Mouse (Mus musculus): Measurements from ENCODE around the gene Gkn1. TPM values are rescaled to one million over a fixed set of nuclear protein-coding genes. Genes with fewer than 3 reads are reported as not detected.

Gene Gkn1
- not detected in 2 replicates for polyA plus RNA-seq (2014; fragmentation: Nextera tagmentation; extraction: Ambion mirVana)

DNA sequence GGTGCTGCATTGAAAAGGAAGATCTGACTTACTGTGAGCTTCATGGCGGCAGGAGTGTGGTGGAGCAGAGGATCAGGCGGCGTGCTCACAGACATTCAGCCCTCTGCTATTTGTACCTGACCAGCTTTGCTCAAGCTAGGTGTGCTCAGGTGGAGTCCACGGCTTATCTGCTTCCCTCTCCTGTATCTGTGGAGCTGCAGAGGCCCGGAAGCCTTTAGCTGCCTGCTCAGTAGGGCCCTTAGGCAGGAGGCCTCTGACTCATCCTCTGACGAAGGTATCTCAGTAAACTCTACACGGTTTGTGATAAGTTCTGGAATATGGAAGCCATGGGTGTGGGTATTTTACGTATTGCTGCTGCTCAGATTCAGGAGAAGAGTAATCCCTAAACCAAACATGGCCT lies at the start of gene Gkn1:
TSS of gene Gkn1 (minus strand) at position 114 of the 400 bp plus-strand sequence.
- no peaks in the 10 kb centered on the region for H3K9me3 ChIP-seq (replicated peaks; ENCODE audit: control insufficient read depth, low read length)
- DNase-seq (ENCODE audit: low spot score) (no peak), ATAC-seq (no peak)
- no peak within 1 kb of the TSS for H3K9ac ChIP-seq (ENCODE audit: low read length)
- H3K4me2 ChIP-seq (ENCODE audit: low read length): no peak within 1 kb of the TSS
- H3K4me3 ChIP-seq (ENCODE audit: low read depth, low read length): no peak within 1 kb of the TSS
- no peak within 1 kb of the TSS for H3K27ac ChIP-seq (ENCODE audit: low read depth, low read length)
- no peaks in the 10 kb centered on the region for H3K4me1 ChIP-seq (ENCODE audit: control insufficient read depth, insufficient read depth, low read length)
- no peaks in the 10 kb centered on the region for H3K27me3 ChIP-seq (replicated peaks; ENCODE audit: control insufficient read depth, insufficient read depth, low read length)
- no peaks in the 10 kb centered on the region for H3K36me3 ChIP-seq (ENCODE audit: control insufficient read depth, insufficient read depth, low read length)
- WGBS: 93% methylated on average over 8 of the region's 8 CpGs

DNA sequence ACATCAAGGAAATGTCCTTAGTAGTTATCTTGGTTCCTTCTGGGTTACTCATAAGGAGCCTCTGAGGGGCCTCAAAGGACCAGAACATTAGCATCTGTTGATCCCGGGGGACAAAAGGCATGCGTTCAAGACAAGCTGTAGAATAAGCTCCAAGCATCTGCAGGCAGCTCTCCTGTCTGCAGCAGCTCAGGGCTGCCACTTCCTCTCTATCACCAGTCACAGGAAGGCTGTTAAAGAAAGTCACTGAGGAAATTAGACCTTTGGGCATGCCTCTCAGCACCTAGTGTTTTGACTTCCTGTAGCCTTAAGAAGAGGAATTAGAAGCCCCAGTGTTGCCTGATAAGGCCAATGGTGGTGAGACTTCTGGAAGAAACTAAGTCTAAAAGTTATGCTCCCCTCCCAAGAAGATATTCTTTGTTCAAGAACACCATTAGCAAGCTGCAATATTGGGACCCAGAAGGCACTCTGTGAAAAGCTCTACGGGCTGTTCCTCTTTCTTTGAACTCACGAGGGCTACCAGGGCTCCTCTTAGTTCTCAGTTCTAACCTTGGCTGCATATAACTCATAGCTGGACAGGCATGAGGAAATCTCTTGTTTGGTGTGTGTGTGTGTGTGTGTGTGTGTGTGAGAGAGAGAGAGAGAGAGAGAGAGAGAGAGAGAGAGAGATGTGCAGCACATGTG lies 49.3 kb upstream of the Gkn1 start:
- Histone ChIP-seq H3K4me2 (ENCODE audit: low read length) (no peak overlapping the region), H3K36me3 (ENCODE audit: control insufficient read depth, insufficient read depth, low read length) (no peaks in the 10 kb centered on the region), H3K27ac (ENCODE audit: low read depth, low read length) (no peak overlapping the region), H3K4me3 (ENCODE audit: low read depth, low read length) (no peak overlapping the region), H3K9ac (ENCODE audit: low read length) (no peak overlapping the region), H3K4me1 (ENCODE audit: control insufficient read depth, insufficient read depth, low read length) (no peaks in the 10 kb centered on the region), H3K9me3 (replicated peaks; ENCODE audit: control insufficient read depth, low read length) (no peaks in the 10 kb centered on the region), H3K27me3 (replicated peaks; ENCODE audit: control insufficient read depth, insufficient read depth, low read length) (no peaks in the 10 kb centered on the region)
- 65% methylated on average over 4 of the region's 4 CpGs for WGBS
- ATAC-seq (no peak), DNase-seq (ENCODE audit: low spot score) (no peak)

DNA sequence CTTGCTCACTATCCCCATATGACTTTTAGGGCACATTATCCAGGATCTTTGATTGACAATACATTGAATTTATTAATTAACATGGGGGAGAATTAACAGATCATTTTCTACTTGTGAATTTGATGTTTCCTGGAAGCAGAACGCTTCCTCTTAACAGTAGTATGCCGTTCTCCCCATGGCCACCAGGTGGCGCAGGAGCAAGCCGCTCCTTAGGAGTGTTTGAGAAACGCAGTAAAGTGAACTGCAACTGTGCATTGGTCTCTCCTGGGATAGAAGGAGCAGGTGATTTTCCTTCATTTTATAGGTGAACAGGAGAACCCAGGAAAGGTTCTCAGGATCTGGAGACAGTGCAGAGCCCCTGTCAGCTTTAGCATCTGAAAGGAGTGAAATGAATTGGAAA lies 48.4 kb upstream of the Gkn1 start:
- Histone ChIP-seq H3K4me3 (ENCODE audit: low read depth, low read length) (no peak overlapping the region), H3K9ac (ENCODE audit: low read length) (no peak overlapping the region), H3K27me3 (replicated peaks; ENCODE audit: control insufficient read depth, insufficient read depth, low read length) (no peaks in the 10 kb centered on the region), H3K9me3 (replicated peaks; ENCODE audit: control insufficient read depth, low read length) (no peaks in the 10 kb centered on the region), H3K27ac (ENCODE audit: low read depth, low read length) (no peak overlapping the region), H3K36me3 (ENCODE audit: control insufficient read depth, insufficient read depth, low read length) (no peaks in the 10 kb centered on the region), H3K4me1 (ENCODE audit: control insufficient read depth, insufficient read depth, low read length) (no peaks in the 10 kb centered on the region), H3K4me2 (ENCODE audit: low read length) (no peak overlapping the region)
- DNase-seq (ENCODE audit: low spot score): peak; percentile 88
- no peak for ATAC-seq
- WGBS: 3% methylated on average over 5 of the region's 5 CpGs

DNA sequence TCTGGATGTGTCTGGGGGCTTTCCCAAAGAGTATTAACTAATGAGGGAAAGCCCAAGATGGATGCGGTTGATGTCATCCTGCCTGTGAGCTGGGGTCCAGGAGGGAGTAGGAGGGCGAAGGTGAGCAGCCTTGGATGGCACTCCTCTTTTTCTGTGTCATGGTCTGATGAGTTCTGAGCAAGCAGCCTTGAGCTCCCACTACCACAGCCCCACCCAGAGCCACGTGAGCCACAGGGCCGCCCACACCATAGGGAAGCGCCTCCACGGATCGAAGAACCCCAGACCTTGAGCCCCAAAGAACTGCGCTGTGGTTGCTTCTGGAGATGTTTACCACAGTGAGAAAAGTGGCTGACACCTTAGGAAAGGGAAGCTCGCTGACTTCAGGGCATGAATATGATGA lies 44.0 kb upstream of the Gkn1 start:
- no peaks in the 10 kb centered on the region for H3K27me3 ChIP-seq (replicated peaks; ENCODE audit: control insufficient read depth, insufficient read depth, low read length)
- H3K9ac ChIP-seq (ENCODE audit: low read length): no peak overlapping the region
- WGBS: 91% methylated on average over 9 of the region's 9 CpGs

DNA sequence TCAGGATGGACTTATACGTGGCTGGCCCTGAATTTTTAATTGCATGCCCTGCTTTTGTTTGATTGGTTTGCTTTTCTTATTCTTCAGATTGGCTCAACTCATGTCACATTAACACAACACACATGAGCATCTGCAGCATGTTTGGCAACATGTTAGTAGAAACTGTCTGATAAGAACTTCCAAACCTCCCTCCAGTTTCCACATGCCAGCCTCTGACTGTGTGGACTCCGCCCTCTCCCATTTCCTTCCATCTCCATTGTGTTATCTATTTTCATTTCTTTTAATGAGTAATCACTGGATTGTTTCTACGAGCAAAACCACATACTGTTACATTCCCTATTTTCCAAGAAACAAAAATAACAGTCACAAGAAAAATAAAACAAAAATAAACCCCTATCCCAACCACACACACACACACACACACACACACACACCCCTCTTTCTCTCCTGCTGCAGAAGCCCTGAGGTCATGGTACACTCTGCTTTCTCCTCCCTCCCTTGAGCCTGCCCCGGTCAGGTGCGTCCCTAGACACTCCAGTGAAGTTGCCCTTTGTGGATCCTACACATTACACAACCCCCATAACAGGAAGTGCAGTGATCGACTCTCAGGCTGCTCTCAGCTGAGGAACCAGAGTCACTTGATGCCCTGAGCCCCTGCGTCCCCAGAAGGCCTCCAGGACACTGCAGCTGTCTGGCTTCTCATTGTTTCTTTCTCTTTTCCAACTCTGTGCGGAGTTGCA lies 42.9 kb upstream of the Gkn1 start:
- WGBS: 72% methylated on average over 8 of the region's 8 CpGs
- Histone ChIP-seq H3K4me3 (ENCODE audit: low read depth, low read length) (no peak overlapping the region), H3K9ac (ENCODE audit: low read length) (no peak overlapping the region), H3K27ac (ENCODE audit: low read depth, low read length) (no peak overlapping the region), H3K27me3 (replicated peaks; ENCODE audit: control insufficient read depth, insufficient read depth, low read length) (no peaks in the 10 kb centered on the region), H3K4me2 (ENCODE audit: low read length) (no peak overlapping the region), H3K4me1 (ENCODE audit: control insufficient read depth, insufficient read depth, low read length) (no peaks in the 10 kb centered on the region), H3K36me3 (ENCODE audit: control insufficient read depth, insufficient read depth, low read length) (no peaks in the 10 kb centered on the region), H3K9me3 (replicated peaks; ENCODE audit: control insufficient read depth, low read length) (no peaks in the 10 kb centered on the region)
- DNase-seq (ENCODE audit: low spot score): no peak
- ATAC-seq: no peak

More for the DNA sequence above, 44.0 kb upstream of the Gkn1 start:
- no peak overlapping the region for H3K27ac ChIP-seq (ENCODE audit: low read depth, low read length)
- ATAC-seq: no peak
- H3K4me3 ChIP-seq (ENCODE audit: low read depth, low read length): no peak overlapping the region
- H3K4me1 ChIP-seq (ENCODE audit: control insufficient read depth, insufficient read depth, low read length): no peaks in the 10 kb centered on the region
- no peak overlapping the region for H3K4me2 ChIP-seq (ENCODE audit: low read length)
- no peaks in the 10 kb centered on the region for H3K9me3 ChIP-seq (replicated peaks; ENCODE audit: control insufficient read depth, low read length)
- no peaks in the 10 kb centered on the region for H3K36me3 ChIP-seq (ENCODE audit: control insufficient read depth, insufficient read depth, low read length)
- DNase-seq (ENCODE audit: low spot score): no peak

DNA sequence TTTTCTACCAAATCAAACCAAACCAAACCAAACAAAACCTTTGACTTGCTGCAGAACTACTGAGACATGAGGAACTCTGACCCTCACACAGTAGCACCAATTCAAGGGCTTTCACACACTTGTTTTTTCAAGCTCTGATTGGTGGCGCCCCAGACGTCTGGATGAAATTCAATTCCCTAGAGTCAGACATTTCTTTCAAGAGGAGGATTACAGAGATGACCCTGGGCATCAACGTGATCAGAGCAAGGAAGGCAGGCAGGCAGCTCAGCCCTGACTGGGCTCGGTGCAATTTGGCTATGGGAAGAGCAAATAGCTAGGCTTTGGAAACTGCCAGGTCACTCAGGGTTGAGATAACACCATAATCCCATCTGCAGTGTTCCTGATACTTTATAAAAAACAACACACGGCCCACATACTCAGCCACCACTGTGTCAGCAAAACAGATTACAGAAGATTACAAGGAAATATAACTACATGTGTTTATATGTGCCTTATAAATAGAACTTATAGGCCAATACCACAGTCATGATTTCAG lies 38.8 kb upstream of the Gkn1 start:
- H3K4me2 ChIP-seq (ENCODE audit: low read length): no peak overlapping the region
- no peaks in the 10 kb centered on the region for H3K27me3 ChIP-seq (replicated peaks; ENCODE audit: control insufficient read depth, insufficient read depth, low read length)
- no peaks in the 10 kb centered on the region for H3K4me1 ChIP-seq (ENCODE audit: control insufficient read depth, insufficient read depth, low read length)
- H3K27ac ChIP-seq (ENCODE audit: low read depth, low read length): no peak overlapping the region
- ATAC-seq (no peak), DNase-seq (ENCODE audit: low spot score) (no peak)
- H3K36me3 ChIP-seq (ENCODE audit: control insufficient read depth, insufficient read depth, low read length): no peaks in the 10 kb centered on the region
- H3K4me3 ChIP-seq (ENCODE audit: low read depth, low read length): no peak overlapping the region
- H3K9ac ChIP-seq (ENCODE audit: low read length): no peak overlapping the region
- no peaks in the 10 kb centered on the region for H3K9me3 ChIP-seq (replicated peaks; ENCODE audit: control insufficient read depth, low read length)
- WGBS: 49% methylated on average over 5 of the region's 5 CpGs

DNA sequence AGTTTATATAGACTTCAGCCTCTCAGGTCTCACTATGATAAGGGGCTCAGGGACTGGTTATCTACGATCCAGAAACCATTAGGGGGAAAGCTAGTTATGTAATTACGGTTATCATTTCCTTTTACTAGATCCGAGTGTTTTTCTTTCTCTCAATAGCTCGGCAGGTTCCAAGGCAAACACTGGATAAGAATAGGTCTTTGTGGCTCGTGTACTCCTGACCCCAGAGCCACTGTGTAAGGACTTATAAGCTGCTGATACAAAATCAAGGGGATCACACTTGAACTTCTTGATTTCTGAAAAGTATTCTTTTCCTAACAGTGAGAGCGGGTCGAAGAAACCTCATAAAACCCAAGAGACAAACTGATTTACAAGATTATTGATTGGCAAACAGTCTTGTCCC lies 38.1 kb upstream of the Gkn1 start, which contains the start of gene Gkn3:
TSS of gene Gkn3 (minus strand) at position 59 of the 400 bp plus-strand sequence.
- ATAC-seq (no peak), DNase-seq (ENCODE audit: low spot score) (no peak)
- 70% methylated on average over 7 of the region's 7 CpGs for WGBS
- Histone ChIP-seq H3K4me1 (ENCODE audit: control insufficient read depth, insufficient read depth, low read length) (no peaks in the 10 kb centered on the region), H3K36me3 (ENCODE audit: control insufficient read depth, insufficient read depth, low read length) (no peaks in the 10 kb centered on the region), H3K4me3 (ENCODE audit: low read depth, low read length) (no peak within 1 kb of the TSS), H3K9me3 (replicated peaks; ENCODE audit: control insufficient read depth, low read length) (no peaks in the 10 kb centered on the region), H3K27me3 (replicated peaks; ENCODE audit: control insufficient read depth, insufficient read depth, low read length) (no peaks in the 10 kb centered on the region), H3K27ac (ENCODE audit: low read depth, low read length) (no peak within 1 kb of the TSS), H3K4me2 (ENCODE audit: low read length) (no peak within 1 kb of the TSS), H3K9ac (ENCODE audit: low read length) (no peak within 1 kb of the TSS)

DNA sequence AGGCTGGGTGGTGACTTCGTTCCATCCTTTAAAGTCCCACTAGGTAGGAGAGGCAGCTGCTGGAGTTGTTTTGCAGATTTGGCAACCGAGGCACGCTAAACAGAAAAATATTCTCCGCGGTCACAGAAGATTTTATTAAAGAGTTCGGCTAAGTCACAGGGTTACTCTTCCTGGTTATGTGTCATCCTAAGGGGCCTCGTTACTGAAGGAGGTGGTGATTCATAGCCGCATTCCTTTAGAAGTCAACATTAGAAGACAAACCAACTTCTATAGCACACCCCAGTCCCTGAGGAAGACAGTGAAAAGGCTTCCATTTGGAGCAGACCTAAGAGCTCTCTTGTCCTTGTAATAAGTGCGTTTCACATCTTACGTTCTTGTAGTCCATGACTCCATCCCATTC lies 35.9 kb upstream of the Gkn1 start:
- H3K4me2 ChIP-seq (ENCODE audit: low read length): no peak overlapping the region
- H3K4me1 ChIP-seq (ENCODE audit: control insufficient read depth, insufficient read depth, low read length): no peaks in the 10 kb centered on the region
- no peaks in the 10 kb centered on the region for H3K27me3 ChIP-seq (replicated peaks; ENCODE audit: control insufficient read depth, insufficient read depth, low read length)
- no peak overlapping the region for H3K27ac ChIP-seq (ENCODE audit: low read depth, low read length)
- H3K4me3 ChIP-seq (ENCODE audit: low read depth, low read length): no peak overlapping the region
- ATAC-seq (no peak), DNase-seq (ENCODE audit: low spot score) (no peak)
- no peak overlapping the region for H3K9ac ChIP-seq (ENCODE audit: low read length)
- H3K9me3 ChIP-seq (replicated peaks; ENCODE audit: control insufficient read depth, low read length): no peaks in the 10 kb centered on the region
- no peaks in the 10 kb centered on the region for H3K36me3 ChIP-seq (ENCODE audit: control insufficient read depth, insufficient read depth, low read length)
- 85% methylated on average over 10 of the region's 10 CpGs for WGBS

DNA sequence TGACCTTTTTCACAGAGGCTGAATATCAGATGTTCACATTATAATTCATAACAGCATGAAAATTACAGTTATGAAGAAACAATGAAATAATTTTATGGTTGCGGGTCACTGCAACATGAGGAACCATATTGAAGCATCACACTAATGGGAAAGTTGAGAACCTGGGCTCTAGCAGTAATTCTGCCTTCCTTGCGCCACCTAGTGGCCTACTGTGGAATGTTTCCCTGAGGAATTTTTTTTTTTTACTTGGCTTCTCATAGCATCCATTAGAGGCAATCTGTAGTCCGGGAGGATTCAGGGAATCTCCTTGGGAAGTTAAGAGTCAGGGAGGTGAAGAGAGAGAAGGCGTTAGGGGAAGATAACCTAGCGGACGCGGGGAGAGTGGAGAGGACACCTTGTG lies 35.5 kb upstream of the Gkn1 start:
- WGBS: 12% methylated on average over 7 of the region's 7 CpGs
- H3K4me1 ChIP-seq (ENCODE audit: control insufficient read depth, insufficient read depth, low read length): no peaks in the 10 kb centered on the region
- no peak for ATAC-seq
- H3K27me3 ChIP-seq (replicated peaks; ENCODE audit: control insufficient read depth, insufficient read depth, low read length): no peaks in the 10 kb centered on the region
- H3K36me3 ChIP-seq (ENCODE audit: control insufficient read depth, insufficient read depth, low read length): no peaks in the 10 kb centered on the region
- no peak overlapping the region for H3K4me3 ChIP-seq (ENCODE audit: low read depth, low read length)
- no peak overlapping the region for H3K9ac ChIP-seq (ENCODE audit: low read length)
- H3K4me2 ChIP-seq (ENCODE audit: low read length): no peak overlapping the region
- no peak overlapping the region for H3K27ac ChIP-seq (ENCODE audit: low read depth, low read length)
- no peaks in the 10 kb centered on the region for H3K9me3 ChIP-seq (replicated peaks; ENCODE audit: control insufficient read depth, low read length)
- peak; percentile 89 for DNase-seq (ENCODE audit: low spot score)

All from forebrain, embryonic 14.5 days (tissue).